Mouse (Mus musculus) bone marrow, adult 2 months (tissue): Measurements from ENCODE around the gene Brsk1.

ENCODE experiments used
- CTCF ChIP-seq: fragments of 200-500 bp; IDR thresholded peaks from 2 replicates; pipeline ENCODE4 v1.5.1; 2011; ENCODE audit warnings: low read length, control low read depth; ENCODE audit not compliant: control insufficient read depth, insufficient read depth
- POLR2A ChIP-seq: fragments of 200-500 bp; IDR thresholded peaks from 2 replicates; pipeline ENCODE4 v1.6.1; 2011; ENCODE audit warnings: low read depth, mild to moderate bottlenecking, control low read depth, low read length, borderline replicate concordance; ENCODE audit not compliant: control insufficient read depth

DNA sequence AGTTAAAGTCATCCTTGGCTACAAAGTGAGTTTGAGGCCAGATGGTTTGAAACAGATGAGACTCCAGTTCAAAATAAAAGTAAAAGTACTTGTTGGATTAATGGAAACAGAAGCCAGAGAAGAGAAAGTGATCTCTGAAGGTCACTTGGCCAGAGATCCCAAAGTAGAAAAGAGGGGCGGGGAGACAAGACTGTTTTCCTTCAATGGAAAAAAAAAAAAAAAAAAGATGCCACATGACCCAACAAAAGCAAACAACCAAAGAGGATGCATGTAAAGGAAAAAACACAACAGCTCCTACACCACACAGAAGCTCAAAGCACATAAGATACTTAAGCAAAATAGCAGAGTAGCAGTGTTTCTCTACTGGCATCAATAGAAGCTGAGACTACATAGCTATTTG lies 34.5 kb upstream of the Brsk1 start:
- no peak for TF ChIP-seq POLR2A
- no peak for TF ChIP-seq CTCF
